Mouse (Mus musculus): ENCODE results near the gene Ccdc181. TPM values are rescaled to one million over a fixed set of nuclear protein-coding genes. Genes with fewer than 3 reads are reported as not detected.

Gene Ccdc181
- polyA plus RNA-seq, 1 experiment from 2014 or later = 3.2 TPM

GRCm38 (mm10) chr1:164335846-164336245 lies 60.5 kb downstream of the Ccdc181 start:
- H3K9me3 ChIP-seq (replicated peaks) = no peaks in the 10 kb centered on the region
- no peak overlapping the region for H3K4me3 ChIP-seq (replicated peaks)
- WGBS (ENCODE audit: insufficient replicate concordance) = 74% methylated on average over 4 of the region's 4 CpGs
- H3K36me3 ChIP-seq (replicated peaks) = peaks cover 8% of the 10 kb centered on the region; the same call in 1 of the 2 replicates
- ATAC-seq (ENCODE audit: insufficient read depth) = no peak
- H3K9ac ChIP-seq = no peak overlapping the region
- no peak overlapping the region for H3K4me2 ChIP-seq
- H3K4me1 ChIP-seq (replicated peaks) = no peaks in the 10 kb centered on the region
- no peak overlapping the region for H3K27ac ChIP-seq (replicated peaks)
- no peaks in the 10 kb centered on the region for H3K27me3 ChIP-seq

Other genes starting within 250 kb of the Ccdc181 start
- gene Sele, start 227.4 kb upstream of the Ccdc181 start, polyA plus RNA-seq (2015; fragmentation: Nextera tagmentation; extraction: Ambion mirVana) = 0.05 TPM in 1 of 2 replicates, not detected in the other
- 10.9 and 11.8 TPM in 2 replicates for gene Sell, start 213.6 kb upstream of the Ccdc181 start, polyA plus RNA-seq (2015; fragmentation: Nextera tagmentation; extraction: Ambion mirVana)
- gene Selp, start 160.3 kb upstream of the Ccdc181 start, polyA plus RNA-seq (2015; fragmentation: Nextera tagmentation; extraction: Ambion mirVana) = 0.60 and 0.61 TPM in 2 replicates
- 11.2 and 13.4 TPM in 2 replicates for gene F5, start 123.7 kb upstream of the Ccdc181 start, polyA plus RNA-seq (2015; fragmentation: Nextera tagmentation; extraction: Ambion mirVana)
- gene Slc19a2, start 26.5 kb upstream of the Ccdc181 start, polyA plus RNA-seq (2015; fragmentation: Nextera tagmentation; extraction: Ambion mirVana) = 26.0 and 27.7 TPM in 2 replicates
- 9.0 and 10.4 TPM in 2 replicates for gene Nme7, start 28.5 kb downstream of the Ccdc181 start, polyA plus RNA-seq (2015; fragmentation: Nextera tagmentation; extraction: Ambion mirVana)
- gene Blzf1, start 31.9 kb downstream of the Ccdc181 start, polyA plus RNA-seq (2015; fragmentation: Nextera tagmentation; extraction: Ambion mirVana) = 8.8 and 9.2 TPM in 2 replicates
- 13.5 and 15.7 TPM in 2 replicates for gene Atp1b1, start 182.8 kb downstream of the Ccdc181 start, polyA plus RNA-seq (2015; fragmentation: Nextera tagmentation; extraction: Ambion mirVana)

Measured in liver, embryonic 15.5 days (tissue).